Mouse (Mus musculus) frontal cortex, postnatal 10 days (tissue): ENCODE data around the gene BC017158.

Source experiments
- DNase-seq, 2 experiments: peaks; one replicate each; pipeline ENCODE4 v3.0.0; 2022; ENCODE audit warnings: low spot score in 2 of 2, mixed read lengths in 1 of 2

BC017158 gene

DNA sequence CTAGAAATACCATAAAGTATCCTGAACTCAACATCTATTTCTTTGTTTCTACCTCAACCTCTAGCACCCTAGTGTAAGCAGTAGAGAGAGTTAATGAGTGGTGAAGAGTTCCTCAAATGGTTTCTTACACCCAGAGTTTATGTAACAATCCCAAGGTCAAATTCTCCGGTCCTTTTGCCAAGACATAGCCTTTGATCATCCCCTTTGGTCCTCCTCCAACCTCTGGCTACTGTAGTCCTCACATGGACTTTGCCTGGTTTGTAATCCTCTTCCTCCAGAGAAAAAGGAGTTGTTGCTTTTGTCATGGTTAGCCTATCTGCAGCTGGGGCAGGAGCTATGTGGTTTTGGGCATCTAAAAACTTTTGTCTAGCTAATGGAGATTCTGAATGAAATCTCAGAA lies 62.5 kb downstream of the BC017158 start:
- no peak for DNase-seq

DNA sequence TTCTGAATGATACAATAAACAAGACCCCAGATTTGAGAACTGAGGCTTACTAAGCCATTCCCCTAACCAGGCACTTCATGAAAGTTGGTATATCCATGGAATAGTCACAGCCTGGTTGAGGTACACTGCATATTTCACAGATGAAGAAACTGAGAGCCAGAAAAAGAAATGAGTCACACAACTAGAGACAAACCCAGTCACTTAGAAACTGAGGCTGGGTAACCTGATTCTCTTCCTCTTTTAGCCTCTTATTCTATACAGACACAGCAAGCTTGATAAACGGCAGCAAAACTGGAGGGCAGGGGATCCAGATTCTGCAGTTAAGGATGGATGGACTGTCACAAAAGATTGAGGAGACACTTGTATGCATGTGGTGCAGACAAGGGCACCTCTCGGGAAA lies 63.2 kb downstream of the BC017158 start:
- no peak for DNase-seq

DNA sequence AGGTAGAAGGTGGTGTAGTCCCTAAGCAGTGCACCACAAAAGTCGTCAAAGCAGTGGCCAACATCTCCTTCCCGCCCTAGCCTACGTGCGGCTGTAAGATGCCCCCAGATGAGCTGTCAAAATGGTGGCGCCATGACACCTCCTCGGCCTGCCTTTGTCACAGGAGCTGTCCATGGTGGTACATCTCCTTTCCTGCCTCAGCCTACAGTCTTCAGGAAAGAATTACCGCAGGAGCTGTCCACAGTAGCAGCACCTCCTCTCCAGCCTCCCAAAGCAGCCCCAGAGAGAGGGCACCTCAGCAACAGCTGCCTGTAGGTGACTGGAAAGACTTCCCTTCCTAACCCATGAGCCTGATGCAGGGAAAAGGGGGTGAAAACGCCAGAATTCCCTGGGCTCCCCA lies 66.2 kb downstream of the BC017158 start:
- no peak for DNase-seq
